Mouse (Mus musculus): Measurements from ENCODE around the gene Gucd1. TPM values are rescaled to one million over a fixed set of nuclear protein-coding genes. Genes with fewer than 3 reads are reported as not detected.

Gucd1 gene
- total RNA-seq, 2 experiments from 2014 or later, result 21.3 to 22.4 TPM

Other genes with a start within 250 kb of the Gucd1 start
- 1 to 10 TPM; 3.2 to 5.1 TPM for gene Adora2a, start 201.1 kb downstream of the Gucd1 start, total RNA-seq (2021)
- under 1 TPM; 0.23 to 0.62 TPM for gene Upb1, start 116.9 kb downstream of the Gucd1 start, total RNA-seq (2021)
- 10 to 100 TPM; 71.1 to 77.5 TPM for gene Snrpd3, start 421 bp downstream of the Gucd1 start, total RNA-seq (2021)
- gene Lrrc75b, start 42.4 kb upstream of the Gucd1 start, total RNA-seq (2021), result 10 to 100 TPM; 12.9 to 15.2 TPM
- gene Ggt1, start 43.6 kb upstream of the Gucd1 start, total RNA-seq (2021), result 1 to 10 TPM; 2.0 to 2.8 TPM
- gene Ggt5, start 71.4 kb upstream of the Gucd1 start, total RNA-seq (2021), result 1 to 10 TPM; 2.9 to 4.0 TPM
- gene Susd2, start 126.0 kb upstream of the Gucd1 start, total RNA-seq (2021), result 1 to 10 TPM; 2.1 to 2.4 TPM
- 10 to 100 TPM; 66.9 to 81.2 TPM for gene Cabin1, start 246.4 kb upstream of the Gucd1 start, total RNA-seq (2021)